Mouse (Mus musculus): ENCODE measurements around the gene Vangl2. TPM values are rescaled to one million over a fixed set of nuclear protein-coding genes. Genes with fewer than 3 reads are reported as not detected.

Vangl2 gene
- 10 to 100 TPM; 17.4 to 21.5 TPM for total RNA-seq (2021)
- long read RNA-seq, experiment 1, full-length matches to known transcripts = 3 of 9 reads
- long read RNA-seq, experiment 1, partial matches to known transcripts = 1 of 9 reads
- long read RNA-seq, experiment 1, other reads (novel, unspliced or antisense) = 5 of 9 reads
- long read RNA-seq, experiment 2, full-length matches to known transcripts = 1 of 2 reads
- long read RNA-seq, experiment 2, partial matches to known transcripts = 0 of 2 reads
- long read RNA-seq, experiment 2, other reads (novel, unspliced or antisense) = 1 of 2 reads

GRCm38 (mm10) chr1:172028394-172029275 is at the start of gene Vangl2:
Gene Vangl2 (minus strand): TSS chr1:172028444.
- intact Hi-C loops (cut with DNase I) = no loop called here
- DNase-seq (ENCODE audit: low spot score in 2 of 2) = no peak

GRCm38 (mm10) chr1:172077981-172078380 is 49.7 kb upstream of the Vangl2 start:
- intact Hi-C loops (cut with DNase I) = no loop called here
- no peak for DNase-seq (ENCODE audit: low spot score in 2 of 2)

GRCm38 (mm10) chr1:172072604-172073003 is 44.4 kb upstream of the Vangl2 start:
- no peak for DNase-seq (ENCODE audit: low spot score in 2 of 2)
- intact Hi-C loops (cut with DNase I) = no loop called here

- intact Hi-C loops (cut with DNase I) = no loop called here
- DNase-seq (ENCODE audit: low spot score in 2 of 2) = no peak
Measured at GRCm38 (mm10) chr1:172071556-172071955, 43.3 kb upstream of the Vangl2 start.

- intact Hi-C loops (cut with DNase I) = no loop called here
- no peak for DNase-seq (ENCODE audit: low spot score in 2 of 2)
Measured at GRCm38 (mm10) chr1:172070227-172070626, 42.0 kb upstream of the Vangl2 start.

GRCm38 (mm10) chr1:172064613-172065141 is 36.4 kb upstream of the Vangl2 start:
- intact Hi-C loops (cut with DNase I) = no loop called here
- DNase-seq (ENCODE audit: low spot score in 2 of 2) = peak; percentile 27 to 34

GRCm38 (mm10) chr1:172063291-172064023 is 35.2 kb upstream of the Vangl2 start:
- DNase-seq (ENCODE audit: low spot score in 2 of 2) = no peak
- intact Hi-C loops (cut with DNase I) = no loop called here

GRCm38 (mm10) chr1:172062101-172062500 is 33.9 kb upstream of the Vangl2 start:
- no peak for DNase-seq (ENCODE audit: low spot score in 2 of 2)
- intact Hi-C loops (cut with DNase I) = no loop called here

- DNase-seq (ENCODE audit: low spot score in 2 of 2) = no peak
- intact Hi-C loops (cut with DNase I) = no loop called here
Measured at GRCm38 (mm10) chr1:172061217-172061616, 33.0 kb upstream of the Vangl2 start.

GRCm38 (mm10) chr1:172060659-172061058 is 32.4 kb upstream of the Vangl2 start:
- intact Hi-C loops (cut with DNase I) = no loop called here
- no peak for DNase-seq (ENCODE audit: low spot score in 2 of 2)

GRCm38 (mm10) chr1:172058874-172059273 is 30.6 kb upstream of the Vangl2 start:
- no peak for DNase-seq (ENCODE audit: low spot score in 2 of 2)
- intact Hi-C loops (cut with DNase I) = no loop called here

GRCm38 (mm10) chr1:172058321-172058720 is 30.1 kb upstream of the Vangl2 start:
- DNase-seq (ENCODE audit: low spot score in 2 of 2) = no peak
- intact Hi-C loops (cut with DNase I) = no loop called here

- intact Hi-C loops (cut with DNase I) = no loop called here
- DNase-seq (ENCODE audit: low spot score in 2 of 2) = peak in 1 of 2 experiments; percentile 55
Measured at GRCm38 (mm10) chr1:172057491-172057921, 29.3 kb upstream of the Vangl2 start, which contains the start of gene Nhlh1. Gene Nhlh1 (minus strand): TSS chr1:172057573.

- DNase-seq (ENCODE audit: low spot score in 2 of 2) = peak in 1 of 2 experiments; percentile 41
- intact Hi-C loops (cut with DNase I) = no loop called here
Measured at GRCm38 (mm10) chr1:172056251-172056650, 28.0 kb upstream of the Vangl2 start.

GRCm38 (mm10) chr1:172053541-172054440 is 25.5 kb upstream of the Vangl2 start:
- no peak for DNase-seq (ENCODE audit: low spot score in 2 of 2)
- intact Hi-C loops (cut with DNase I) = no loop called here

- DNase-seq (ENCODE audit: low spot score in 2 of 2) = no peak
- intact Hi-C loops (cut with DNase I) = no loop called here
Measured at GRCm38 (mm10) chr1:172052766-172053279, 24.6 kb upstream of the Vangl2 start.

- no peak for DNase-seq (ENCODE audit: low spot score in 2 of 2)
- intact Hi-C loops (cut with DNase I) = loop anchor here (5.0 to 10.0 kb wide), 2 partner anchors 33 to 266 kb away; partner anchors contain the start of genes Copa and Ncstn
Measured at GRCm38 (mm10) chr1:172049131-172049782, 21.0 kb upstream of the Vangl2 start.

Measured in left cerebral cortex, postnatal 14 days (tissue).